Mouse (Mus musculus) megakaryocyte, embryonic 14.5 days (primary cell): ENCODE results near the gene Abl2.
"Not testable (repeated sequence)": the region's sequence is repeated elsewhere in the genome, so short reads cannot be mapped to it uniquely, and the experiment has no call there.

ENCODE experiments used
- FLI1 ChIP-seq: IDR thresholded peaks from 2 replicates; pipeline ENCODE4 v1.6.1; 2012; ENCODE audit warnings: low read length, inconsistent platforms, mixed read lengths
- GATA1 ChIP-seq: IDR thresholded peaks from 3 replicates; pipeline ENCODE4 v1.6.1; 2012; ENCODE audit warnings: mixed read lengths, low read length, inconsistent platforms, borderline replicate concordance

- TF ChIP-seq GATA1, FLI1: not testable (repeated sequence)
These were observed 26.0 kb upstream of the Abl2 start for GRCm38 (mm10) chr1:156532476-156533175.
